Mouse (Mus musculus): ENCODE results near the gene Tnfrsf14. TPM values are rescaled to one million over a fixed set of nuclear protein-coding genes. Genes with fewer than 3 reads are reported as not detected.

Gene Tnfrsf14
- 8.3 TPM for polyA plus RNA-seq (2017; shearing (Covaris generic))

GRCm38 (mm10) chr4:154928395-154929087, at the start of gene Tnfrsf14:
Gene Tnfrsf14, minus strand, starts transcription at chr4:154928563.

GRCm38 (mm10) chr4:154963901-154964580, 35.7 kb upstream of the Tnfrsf14 start, which contains the start of gene Pank4:
Gene Pank4, plus strand, starts transcription at chr4:154964123.

GRCm38 (mm10) chr4:154960690-154961225, 32.4 kb upstream of the Tnfrsf14 start, which contains the start of gene Hes5:
Gene Hes5, plus strand, starts transcription at chr4:154960923.

GRCm38 (mm10) chr4:154898506-154899446, 29.6 kb downstream of the Tnfrsf14 start, which contains the start of gene Fam213b:
Gene Fam213b, minus strand, starts transcription at chr4:154899135.

Other genes starting within 250 kb of the Tnfrsf14 start
- not detected for gene Ttc34, start 91.1 kb downstream of the Tnfrsf14 start, polyA plus RNA-seq (2017; shearing (Covaris generic))
- not detected for gene Mmel1, start 59.0 kb downstream of the Tnfrsf14 start, polyA plus RNA-seq (2017; shearing (Covaris generic))
- 7.6 TPM for gene Fam213b, start 29.4 kb downstream of the Tnfrsf14 start, polyA plus RNA-seq (2017; shearing (Covaris generic))
- gene Hes5, start 32.4 kb upstream of the Tnfrsf14 start, polyA plus RNA-seq (2017; shearing (Covaris generic)), result 0.40 TPM
- gene Pank4, start 35.6 kb upstream of the Tnfrsf14 start, polyA plus RNA-seq (2017; shearing (Covaris generic)), result 52.9 TPM
- not detected for gene Plch2, start 128.2 kb upstream of the Tnfrsf14 start, polyA plus RNA-seq (2017; shearing (Covaris generic))
- 6.1 TPM for gene Pex10, start 138.5 kb upstream of the Tnfrsf14 start, polyA plus RNA-seq (2017; shearing (Covaris generic))
- gene Rer1, start 157.8 kb upstream of the Tnfrsf14 start, polyA plus RNA-seq (2017; shearing (Covaris generic)), result 125 TPM
- gene Morn1, start 158.0 kb upstream of the Tnfrsf14 start, polyA plus RNA-seq (2017; shearing (Covaris generic)), result 3.0 TPM